Mouse (Mus musculus) right cerebral cortex, postnatal 36 days (tissue): ENCODE results near the gene Cabp4.

Source experiments
- DNase-seq, 2 experiments: peaks; one replicate each; pipeline ENCODE4 v3.0.0; 2022; ENCODE audit warnings: low spot score in 2 of 2, mixed read lengths in 1 of 2

Cabp4 gene

GRCm38 (mm10) chr19:4143759-4144268 is at the start of gene Cabp4:
TSS of gene Cabp4 (minus strand) at chr19:4144033.
- DNase-seq: no peak

GRCm38 (mm10) chr19:4193129-4193528 is 49.3 kb upstream of the Cabp4 start:
- DNase-seq: no peak

GRCm38 (mm10) chr19:4192251-4192985 is 48.6 kb upstream of the Cabp4 start:
- no peak for DNase-seq

GRCm38 (mm10) chr19:4191528-4192250 is 47.9 kb upstream of the Cabp4 start, which contains the start of gene Ppp1ca:
TSS of gene Ppp1ca (plus strand) at chr19:4192065.
- DNase-seq: peak; percentile 84 to 86

GRCm38 (mm10) chr19:4190831-4191334 is 47.0 kb upstream of the Cabp4 start, which contains the start of gene Tbc1d10c:
TSS of gene Tbc1d10c (minus strand) at chr19:4191284.
- no peak for DNase-seq

GRCm38 (mm10) chr19:4189051-4189620 is 45.3 kb upstream of the Cabp4 start:
- DNase-seq: no peak

- DNase-seq: no peak
Observed at GRCm38 (mm10) chr19:4187303-4187702, 43.5 kb upstream of the Cabp4 start.

GRCm38 (mm10) chr19:4184976-4185975 is 41.4 kb upstream of the Cabp4 start:
- DNase-seq: no peak

- DNase-seq: no peak
Observed at GRCm38 (mm10) chr19:4183689-4184088, 39.9 kb upstream of the Cabp4 start.

- peak; percentile 75 to 84 for DNase-seq
Observed at GRCm38 (mm10) chr19:4181892-4182291, 38.1 kb upstream of the Cabp4 start.

- DNase-seq: no peak
Observed at GRCm38 (mm10) chr19:4180411-4180810, 36.6 kb upstream of the Cabp4 start.

GRCm38 (mm10) chr19:4175368-4175947 is 31.6 kb upstream of the Cabp4 start, which contains the start of gene Carns1:
TSS of gene Carns1 (minus strand) at chr19:4175479.
- DNase-seq: no peak

- no peak for DNase-seq
Observed at GRCm38 (mm10) chr19:4172925-4173324, 29.1 kb upstream of the Cabp4 start.

GRCm38 (mm10) chr19:4171393-4172290 is 27.8 kb upstream of the Cabp4 start:
- no peak for DNase-seq

GRCm38 (mm10) chr19:4170723-4171392 is 27.0 kb upstream of the Cabp4 start:
- DNase-seq: no peak

- no peak for DNase-seq
Observed at GRCm38 (mm10) chr19:4169810-4170209, 26.0 kb upstream of the Cabp4 start.

GRCm38 (mm10) chr19:4169378-4169784 is 25.5 kb upstream of the Cabp4 start:
- DNase-seq: peak; percentile 98 to 99

GRCm38 (mm10) chr19:4166678-4167476 is 23.0 kb upstream of the Cabp4 start:
- no peak for DNase-seq
